Comparison of ENCODE assay signal across 8 mouse cellular contexts in the genomic region with DNA sequence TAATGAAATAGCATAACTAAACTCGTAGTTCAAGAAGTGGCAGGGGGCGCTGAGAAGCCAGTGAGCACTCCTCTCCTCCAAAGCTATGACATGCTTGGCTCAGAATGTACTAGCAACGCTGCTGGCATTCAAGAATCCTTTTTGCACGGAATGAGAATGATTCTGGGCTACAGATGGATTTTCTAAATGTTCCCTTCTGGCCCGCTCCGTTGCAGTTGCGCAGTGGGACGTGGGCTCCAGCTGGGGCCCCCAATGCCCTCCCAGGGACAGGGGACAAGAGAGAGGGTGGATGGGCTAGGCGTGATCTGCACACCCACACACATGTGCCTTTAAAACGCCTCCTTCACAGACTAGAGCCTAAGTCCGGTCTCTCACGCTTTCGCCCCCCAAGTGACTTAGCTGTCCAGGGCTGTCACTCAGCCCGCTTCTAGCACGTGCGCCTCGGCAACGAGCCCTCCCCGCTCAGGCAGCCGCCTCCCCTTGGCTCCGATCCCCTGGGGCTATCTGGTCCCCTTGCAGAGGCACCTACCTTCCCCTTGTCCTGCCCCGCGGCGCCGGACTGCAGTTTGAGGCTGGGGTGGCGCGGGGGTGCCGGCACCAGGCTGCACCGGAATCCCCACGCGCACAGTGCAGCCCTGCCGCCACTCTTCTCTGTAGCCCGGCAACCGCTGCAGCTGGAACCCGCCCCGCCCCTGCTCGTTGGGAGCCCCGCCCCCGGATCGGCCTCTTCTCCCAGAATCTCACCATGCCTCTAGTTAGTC. TPM values are rescaled to one million over a fixed set of nuclear protein-coding genes. Genes with fewer than 3 reads are reported as not detected.
DNase-seq lines count a peak whose midpoint lies in the region; ATAC-seq and TF ChIP-seq lines count a peak whose summit lies in the region.

No protein-coding gene starts in this region.

- H3K9ac ChIP-seq in forebrain, embryonic 11.5 days (ENCODE audit: low read length), result peak overlapping the region; percentile 47
- H3K9ac ChIP-seq in heart, embryonic 15.5 days, result peak overlapping the region; percentile 53
- no peak overlapping the region for H3K9ac ChIP-seq in liver, embryonic 15.5 days

- no peak overlapping the region for H3K27ac ChIP-seq in forebrain, embryonic 11.5 days (ENCODE audit: low read depth, low read length)
- peak overlapping the region; percentile 32 for H3K27ac ChIP-seq in heart, embryonic 15.5 days
- no peak overlapping the region for H3K27ac ChIP-seq in liver, embryonic 15.5 days (replicated peaks)
- no peak overlapping the region for H3K27ac ChIP-seq in olfactory bulb, adult 2 months (ENCODE audit: insufficient read depth, low read depth, low read length)

- H3K36me3 ChIP-seq in forebrain, embryonic 11.5 days (ENCODE audit: control insufficient read depth, insufficient read depth, low read length), result no peaks in the 10 kb centered on the region
- H3K36me3 ChIP-seq in heart, embryonic 15.5 days, result no peaks in the 10 kb centered on the region
- H3K36me3 ChIP-seq in liver, embryonic 15.5 days (replicated peaks), result no peaks in the 10 kb centered on the region

- WGBS in forebrain, embryonic 11.5 days, result under 1% methylated on average over 40 of the region's 40 CpGs
- WGBS in heart, embryonic 15.5 days, result under 1% methylated on average over 40 of the region's 40 CpGs
- 1% methylated on average over 40 of the region's 40 CpGs for WGBS in liver, embryonic 15.5 days (ENCODE audit: insufficient replicate concordance)
- under 1% methylated on average over 40 of the region's 40 CpGs for WGBS in olfactory bulb, adult 2 months

- DNase-seq in kidney, adult 18-20 months, result peak; percentile 13
- DNase-seq in kidney, adult 11 months, result no peak
- DNase-seq in forebrain, embryonic 11.5 days (ENCODE audit: low spot score), result peak; percentile 93
- peak; percentile 82 to 86 for DNase-seq in kidney, postnatal 4 days
- peak; percentile 52 to 58 for DNase-seq in thymus, postnatal 36 days

- peaks cover 10% of the 10 kb centered on the region for H3K4me1 ChIP-seq in forebrain, embryonic 11.5 days (replicated peaks; ENCODE audit: control insufficient read depth, insufficient read depth, low read length)
- peaks cover 12% of the 10 kb centered on the region for H3K4me1 ChIP-seq in heart, embryonic 15.5 days (replicated peaks)
- peaks cover 4% of the 10 kb centered on the region; the same call in 1 of the 2 replicates for H3K4me1 ChIP-seq in liver, embryonic 15.5 days (replicated peaks)
- peaks cover 8% of the 10 kb centered on the region for H3K4me1 ChIP-seq in olfactory bulb, adult 2 months (ENCODE audit: control insufficient read depth, insufficient read depth, low read length)

- ATAC-seq in forebrain, embryonic 11.5 days (replicated peaks; ENCODE audit: low FRiP score), result peak; percentile 94
- peak; percentile 90 for ATAC-seq in heart, embryonic 15.5 days (replicated peaks; ENCODE audit: insufficient number of reproducible peaks, insufficient read depth, low FRiP score, low read depth)
- peak; percentile 70 for ATAC-seq in liver, embryonic 15.5 days (ENCODE audit: insufficient read depth)

- no peaks in the 10 kb centered on the region; the same call in 1 of the 2 replicates for H3K27me3 ChIP-seq in forebrain, embryonic 11.5 days (ENCODE audit: control insufficient read depth, insufficient read depth, low read length)
- H3K27me3 ChIP-seq in heart, embryonic 15.5 days, result no peaks in the 10 kb centered on the region
- H3K27me3 ChIP-seq in liver, embryonic 15.5 days, result peaks cover 18% of the 10 kb centered on the region

- peak overlapping the region; percentile 49 for H3K4me3 ChIP-seq in forebrain, embryonic 11.5 days (ENCODE audit: low read depth, low read length)
- peak overlapping the region; percentile 80 for H3K4me3 ChIP-seq in heart, embryonic 15.5 days
- H3K4me3 ChIP-seq in liver, embryonic 15.5 days (replicated peaks), result peak overlapping the region; percentile 51
- H3K4me3 ChIP-seq in olfactory bulb, adult 2 months (ENCODE audit: insufficient read depth, low read depth, low read length), result peak overlapping the region; percentile 50

- H3K4me2 ChIP-seq in forebrain, embryonic 11.5 days (ENCODE audit: low read depth, low read length, severe bottlenecking), result peak overlapping the region; percentile 88
- H3K4me2 ChIP-seq in heart, embryonic 15.5 days, result peak overlapping the region; percentile 99
- H3K4me2 ChIP-seq in liver, embryonic 15.5 days, result peak overlapping the region; percentile 68

- no peaks in the 10 kb centered on the region for H3K9me3 ChIP-seq in forebrain, embryonic 11.5 days (ENCODE audit: control insufficient read depth, low read length)
- H3K9me3 ChIP-seq in heart, embryonic 15.5 days (replicated peaks), result no peaks in the 10 kb centered on the region
- H3K9me3 ChIP-seq in liver, embryonic 15.5 days (replicated peaks), result no peaks in the 10 kb centered on the region

- TF ChIP-seq CTCF in olfactory bulb, adult 2 months (IDR thresholded peaks at IDR 0.05; ENCODE audit: insufficient read depth, low read depth, low read length), result no peak

- TF ChIP-seq POLR2A in olfactory bulb, adult 2 months (IDR thresholded peaks at IDR 0.05; ENCODE audit: insufficient read depth, low read depth, low read length), result no peak

RNA-seq across cellular contexts. Expression of gene Tnfrsf19, which starts 8.8 kb away (rescaled TPM):
- polyA plus RNA-seq in forebrain, embryonic 11.5 days (2014; fragmentation: Nextera tagmentation; extraction: Ambion mirVana), result 127 and 138 TPM in 2 replicates
- 16.7 and 22.8 TPM in 2 replicates for polyA plus RNA-seq in heart, embryonic 15.5 days (2015; fragmentation: Nextera tagmentation; extraction: Ambion mirVana)
- 4.4 and 4.7 TPM in 2 replicates for polyA plus RNA-seq in liver, embryonic 15.5 days (2015; fragmentation: Nextera tagmentation; extraction: Ambion mirVana)
- not detected in 2 replicates for polyA plus RNA-seq in olfactory bulb, adult 2 months (2012; ENCODE audit: insufficient read depth, insufficient read length, low replicate concordance, missing spikeins)
